Mouse (Mus musculus): ENCODE data around the gene Slco2b1. TPM values are rescaled to one million over a fixed set of nuclear protein-coding genes. Genes with fewer than 3 reads are reported as not detected.

The Slco2b1 gene
- polyA plus RNA-seq, 1 experiment from 2014 or later: 3.8 TPM

DNA sequence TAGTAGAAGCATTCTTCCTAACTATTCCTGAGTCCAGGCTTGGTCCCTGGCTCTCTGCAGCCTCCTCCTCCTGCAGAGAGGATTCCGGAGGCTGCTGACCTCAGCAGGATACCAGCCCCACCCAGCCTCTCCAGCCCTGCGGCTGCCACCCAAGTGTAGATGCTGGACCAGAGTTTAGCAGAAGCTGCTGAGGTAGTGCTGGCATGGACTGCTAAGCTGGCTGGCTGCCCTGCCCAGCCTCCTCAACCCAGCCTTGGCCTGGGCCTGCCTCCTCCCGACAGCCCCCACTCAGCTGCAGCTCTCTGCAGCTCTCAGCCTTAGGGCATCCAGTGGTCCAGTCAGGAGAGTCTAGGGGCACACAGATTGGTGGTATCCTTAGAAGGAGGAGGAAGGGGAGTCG, 69.9 kb downstream of the Slco2b1 start:
- no peak overlapping the region for H3K4me3 ChIP-seq
- no peak overlapping the region for H3K4me2 ChIP-seq (replicated peaks)
- no peak overlapping the region for H3K9ac ChIP-seq
- H3K27ac ChIP-seq: no peak overlapping the region
- 0 out of 2 replicates have a peak, but pooled peaks cover 3% of the 10 kb centered on the region for H3K4me1 ChIP-seq
- H3K36me3 ChIP-seq: no peaks in the 10 kb centered on the region
- H3K27me3 ChIP-seq: 0 out of 2 replicates have a peak, but pooled peaks cover 4% of the 10 kb centered on the region
- ATAC-seq (ENCODE audit: low FRiP score): no peak
- 48% methylated on average over 4 of the region's 4 CpGs for whole genome bisulfite sequencing
- H3K9me3 ChIP-seq (replicated peaks): no peaks in the 10 kb centered on the region

DNA sequence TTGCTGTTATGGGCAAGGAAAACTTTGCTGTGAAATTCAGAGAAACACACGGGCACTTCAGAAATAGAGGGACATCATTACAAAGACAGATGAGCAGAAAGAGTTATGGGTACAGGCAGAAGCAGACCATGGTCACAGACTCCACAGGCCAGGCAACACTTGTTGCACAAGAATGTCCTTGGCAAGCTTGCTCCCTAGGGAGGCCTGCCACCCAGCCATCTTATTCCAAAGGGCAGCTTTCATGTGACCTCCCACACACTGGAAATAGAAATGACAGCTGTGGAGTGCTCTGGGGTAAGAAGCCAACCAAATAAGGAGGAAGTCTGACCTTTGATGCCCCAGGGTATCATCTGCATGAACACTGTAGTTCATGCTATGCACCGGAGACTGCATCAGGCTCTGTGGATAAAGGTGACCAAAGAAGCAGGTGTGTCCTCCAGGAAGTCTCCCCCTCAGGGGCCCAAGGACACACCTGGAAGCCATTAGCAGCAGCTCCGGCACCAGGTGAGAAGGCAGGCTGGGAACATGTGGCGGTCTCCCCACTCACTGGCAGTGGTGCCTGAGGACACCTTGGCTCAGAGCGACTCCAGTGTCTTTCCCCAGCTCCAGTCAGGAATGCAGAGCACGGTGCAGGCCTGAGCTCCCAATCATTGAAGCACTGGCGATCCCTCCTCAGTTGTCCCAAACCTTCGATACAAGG, 77.0 kb downstream of the Slco2b1 start:
- no peak for ATAC-seq (ENCODE audit: low FRiP score)
- H3K4me3 ChIP-seq: no peak overlapping the region
- H3K27ac ChIP-seq: no peak overlapping the region
- H3K4me1 ChIP-seq: no peaks in the 10 kb centered on the region
- 79% methylated on average over 8 of the region's 8 CpGs for WGBS
- no peaks in the 10 kb centered on the region for H3K9me3 ChIP-seq (replicated peaks)
- no peak overlapping the region for H3K4me2 ChIP-seq (replicated peaks)
- no peaks in the 10 kb centered on the region for H3K36me3 ChIP-seq
- H3K9ac ChIP-seq: no peak overlapping the region
- H3K27me3 ChIP-seq: peaks cover 8% of the 10 kb centered on the region; the same call in 1 of the 2 replicates

GRCm38 (mm10) chr7:99632286-99632685, 78.9 kb downstream of the Slco2b1 start:
- H3K4me2 ChIP-seq (replicated peaks): no peak overlapping the region
- H3K27me3 ChIP-seq: peaks cover 27% of the 10 kb centered on the region
- H3K9ac ChIP-seq: no peak overlapping the region
- 27% methylated on average over 6 of the region's 6 CpGs for WGBS
- H3K27ac ChIP-seq: no peak overlapping the region
- peaks cover 3% of the 10 kb centered on the region; the same call in 1 of the 2 replicates for H3K4me1 ChIP-seq
- no peaks in the 10 kb centered on the region for H3K36me3 ChIP-seq
- no peak overlapping the region for H3K4me3 ChIP-seq
- ATAC-seq (ENCODE audit: low FRiP score): no peak
- no peaks in the 10 kb centered on the region for H3K9me3 ChIP-seq (replicated peaks)

- H3K9ac ChIP-seq: no peak overlapping the region
- no peak for ATAC-seq (ENCODE audit: low FRiP score)
- WGBS: 0% methylated on average over 7 of the region's 7 CpGs
- H3K4me3 ChIP-seq: no peak overlapping the region
- H3K9me3 ChIP-seq (replicated peaks): no peaks in the 10 kb centered on the region
- peaks cover 73% of the 10 kb centered on the region for H3K27me3 ChIP-seq
- H3K27ac ChIP-seq: no peak overlapping the region
- peaks cover 18% of the 10 kb centered on the region for H3K4me1 ChIP-seq
- H3K36me3 ChIP-seq: no peaks in the 10 kb centered on the region
- H3K4me2 ChIP-seq (replicated peaks): peak overlapping the region; percentile 94; the same call in 1 of the 2 replicates
These were observed 83.8 kb downstream of the Slco2b1 start for GRCm38 (mm10) chr7:99627366-99627765.

GRCm38 (mm10) chr7:99626376-99627270, 84.5 kb downstream of the Slco2b1 start, which contains the start of gene Tpbgl:
Tpbgl (minus strand) TSS chr7:99627103.
- H3K9me3 ChIP-seq (replicated peaks): no peaks in the 10 kb centered on the region
- H3K36me3 ChIP-seq: no peaks in the 10 kb centered on the region
- ATAC-seq (ENCODE audit: low FRiP score): peak; percentile 28
- peak within 1 kb of the TSS; percentile 94 for H3K4me2 ChIP-seq (replicated peaks)
- under 1% methylated on average over 83 of the region's 83 CpGs for whole genome bisulfite sequencing
- H3K27ac ChIP-seq: peak within 1 kb of the TSS; percentile 40
- H3K9ac ChIP-seq: peak within 1 kb of the TSS; percentile 54
- H3K4me3 ChIP-seq: peak within 1 kb of the TSS; percentile 45
- H3K4me1 ChIP-seq: peaks cover 18% of the 10 kb centered on the region
- peaks cover 74% of the 10 kb centered on the region for H3K27me3 ChIP-seq

GRCm38 (mm10) chr7:99625722-99626375, 85.3 kb downstream of the Slco2b1 start:
- Histone ChIP-seq H3K9me3 (replicated peaks) (no peaks in the 10 kb centered on the region), H3K27me3 (peaks cover 79% of the 10 kb centered on the region), H3K9ac (peak overlapping the region; percentile 54), H3K4me1 (peaks cover 18% of the 10 kb centered on the region), H3K4me3 (peak overlapping the region; percentile 45), H3K4me2 (replicated peaks) (peak overlapping the region; percentile 94), H3K36me3 (no peaks in the 10 kb centered on the region), H3K27ac (peak overlapping the region; percentile 40)
- peak; percentile 91 for ATAC-seq (ENCODE audit: low FRiP score)
- WGBS: under 1% methylated on average over 77 of the region's 81 CpGs

GRCm38 (mm10) chr7:99618860-99619259, 92.3 kb downstream of the Slco2b1 start:
- Histone ChIP-seq H3K9ac (no peak overlapping the region), H3K4me3 (no peak overlapping the region), H3K27ac (no peak overlapping the region), H3K9me3 (replicated peaks) (no peaks in the 10 kb centered on the region), H3K4me1 (no peaks in the 10 kb centered on the region), H3K36me3 (no peaks in the 10 kb centered on the region), H3K27me3 (peaks cover 30% of the 10 kb centered on the region), H3K4me2 (replicated peaks) (no peak overlapping the region)
- no peak for ATAC-seq (ENCODE audit: low FRiP score)
- WGBS: 12% methylated on average over 3 of the region's 3 CpGs

- ATAC-seq (ENCODE audit: low FRiP score): no peak
- Histone ChIP-seq H3K9ac (no peak overlapping the region), H3K4me1 (no peaks in the 10 kb centered on the region), H3K9me3 (replicated peaks) (no peaks in the 10 kb centered on the region), H3K27me3 (peaks cover 25% of the 10 kb centered on the region), H3K4me3 (no peak overlapping the region), H3K36me3 (no peaks in the 10 kb centered on the region), H3K4me2 (replicated peaks) (no peak overlapping the region), H3K27ac (no peak overlapping the region)
- 57% methylated on average over 2 of the region's 2 CpGs for WGBS
These were observed 92.9 kb downstream of the Slco2b1 start for GRCm38 (mm10) chr7:99618264-99618663.

Other genes starting within 250 kb of the Slco2b1 start
- gene Klhl35, start 245.3 kb downstream of the Slco2b1 start, polyA plus RNA-seq (2016; fragmentation: Nextera tagmentation; extraction: Ambion mirVana): 39.2 and 47.1 TPM in 2 replicates
- gene Rps3, start 227.6 kb downstream of the Slco2b1 start, polyA plus RNA-seq (2016; fragmentation: Nextera tagmentation; extraction: Ambion mirVana): 512 and 534 TPM in 2 replicates
- 16.7 TPM in 2 replicates for gene Arrb1, start 175.9 kb downstream of the Slco2b1 start, polyA plus RNA-seq (2016; fragmentation: Nextera tagmentation; extraction: Ambion mirVana)
- 1.6 and 2.2 TPM in 2 replicates for gene Tpbgl, start 84.2 kb downstream of the Slco2b1 start, polyA plus RNA-seq (2016; fragmentation: Nextera tagmentation; extraction: Ambion mirVana)
- gene Olfr520, start 18.9 kb upstream of the Slco2b1 start, polyA plus RNA-seq (2016; fragmentation: Nextera tagmentation; extraction: Ambion mirVana): not detected in 2 replicates
- not detected in 2 replicates for gene Olfr521, start 52.2 kb upstream of the Slco2b1 start, polyA plus RNA-seq (2016; fragmentation: Nextera tagmentation; extraction: Ambion mirVana)
- 2.3 and 2.5 TPM in 2 replicates for gene Neu3, start 117.1 kb upstream of the Slco2b1 start, polyA plus RNA-seq (2016; fragmentation: Nextera tagmentation; extraction: Ambion mirVana)
- gene Xrra1, start 147.8 kb upstream of the Slco2b1 start, polyA plus RNA-seq (2016; fragmentation: Nextera tagmentation; extraction: Ambion mirVana): 0.44 and 0.94 TPM in 2 replicates
- gene Spcs2, start 152.1 kb upstream of the Slco2b1 start, polyA plus RNA-seq (2016; fragmentation: Nextera tagmentation; extraction: Ambion mirVana): 352 and 354 TPM in 2 replicates